Mouse (Mus musculus) G1E (cell line): Measurements from ENCODE around the gene Max. TPM values are rescaled to one million over a fixed set of nuclear protein-coding genes. Genes with fewer than 3 reads are reported as not detected.

Source experiments
- ATAC-seq: 2 replicates; pipeline ENCODE4 v1.8.0; 2016; ENCODE audit warnings: mild to moderate bottlenecking; ENCODE audit not compliant: insufficient number of reproducible peaks, poor library complexity, low FRiP score, severe bottlenecking; ENCODE audit errors: extremely low read depth
- DNase-seq: peaks from one replicate; pipeline ENCODE4 v3.0.0; 2012; ENCODE audit warnings: low spot score
- H3K27me3 ChIP-seq: 2 replicates; pipeline ENCODE4 v1.6.1; 2012; ENCODE audit warnings: mild to moderate bottlenecking, low read length, inconsistent platforms; ENCODE audit not compliant: insufficient read depth
- H3K36me3 ChIP-seq: replicated peaks from 2 replicates; pipeline ENCODE3; 2012; ENCODE audit warnings: mild to moderate bottlenecking, inconsistent platforms
- H3K4me1 ChIP-seq: 2 replicates; pipeline ENCODE4 v1.6.1; 2012; ENCODE audit warnings: low read depth, low read length, inconsistent platforms, mixed read lengths; ENCODE audit not compliant: insufficient read depth
- H3K4me3 ChIP-seq: 2 replicates; pipeline ENCODE4 v1.5.1; 2012; ENCODE audit warnings: low read depth, mild to moderate bottlenecking, inconsistent platforms, low read length, moderate library complexity, mixed read lengths
- H3K9me3 ChIP-seq: replicated peaks from 2 replicates; pipeline ENCODE4 v1.6.1; 2012; ENCODE audit warnings: inconsistent platforms
- CTCF ChIP-seq: IDR thresholded peaks from 2 replicates; pipeline ENCODE4 v1.5.1; 2012; ENCODE audit warnings: low read depth, low read length, inconsistent platforms, mixed read lengths
- GATA1 ChIP-seq: IDR thresholded peaks from 2 replicates; pipeline ENCODE4 v1.6.1; 2012; ENCODE audit warnings: borderline replicate concordance, low read length, inconsistent platforms, mixed read lengths
- GATA2 ChIP-seq: IDR thresholded peaks from 2 replicates; pipeline ENCODE4 v1.6.1; 2012; ENCODE audit warnings: low read depth, low read length, inconsistent platforms, borderline replicate concordance
- POLR2AphosphoS5 ChIP-seq: IDR thresholded peaks from 2 replicates; pipeline ENCODE4 v1.6.1; 2012; ENCODE audit warnings: low read depth, low read length, inconsistent platforms; ENCODE audit not compliant: insufficient replicate concordance
- TAL1 ChIP-seq: conservative IDR thresholded peaks from 2 replicates; pipeline ENCODE4 v1.6.1; 2012; ENCODE audit warnings: low read depth, low read length, inconsistent platforms, mixed read lengths
- polyA plus RNA-seq: library from polyadenylated mRNA; stranded (reverse); fragments of >175 nt; gene quantifications from 2 replicates; pipeline ENCODE4 v1.2.3, GENCODE M21; 2012
- total RNA-seq, 2 experiments: library from RNA; stranded (forward) in 1 of 2; stranded (reverse) in 1 of 2; fragments of 200-1000 nt in 1 of 2; fragments of >200 nt in 1 of 2; fragmentation: Nextera tagmentation in 1 of 2; gene quantifications; 2 replicates each; pipeline ENCODE4 v1.2.3; 2014 to 2017

The Max gene
- total and polyA plus RNA-seq, 3 experiments = 136 to 252 (median 144) TPM

GRCm38 (mm10) chr12:77001312-77001711, 39.3 kb upstream of the Max start:
- TF ChIP-seq POLR2AphosphoS5 = no peak
- TF ChIP-seq TAL1 = no peak
- no peak for TF ChIP-seq GATA1
- no peak for TF ChIP-seq CTCF
- no peak for TF ChIP-seq GATA2
- DNase-seq = no peak

GRCm38 (mm10) chr12:77000705-77001284, 38.8 kb upstream of the Max start:
- H3K4me3 ChIP-seq = no peak overlapping the region
- no peaks in the 10 kb centered on the region for H3K36me3 ChIP-seq
- H3K9me3 ChIP-seq = no peaks in the 10 kb centered on the region
- DNase-seq = peak; percentile 48
- H3K27me3 ChIP-seq = peaks cover 12% of the 10 kb centered on the region
- ATAC-seq = no peak
- TF ChIP-seq POLR2AphosphoS5 (no peak), GATA2 (no peak), TAL1 (no peak), CTCF (no peak), GATA1 (no peak)
- peaks cover 50% of the 10 kb centered on the region for H3K4me1 ChIP-seq

More at GRCm38 (mm10) chr12:77001312-77001711, 39.3 kb upstream of the Max start:
- no peak overlapping the region for H3K4me3 ChIP-seq
- no peaks in the 10 kb centered on the region for H3K9me3 ChIP-seq
- no peak for ATAC-seq
- H3K36me3 ChIP-seq = no peaks in the 10 kb centered on the region
- H3K4me1 ChIP-seq = peaks cover 52% of the 10 kb centered on the region
- H3K27me3 ChIP-seq = peaks cover 8% of the 10 kb centered on the region

GRCm38 (mm10) chr12:77000096-77000704, 38.2 kb upstream of the Max start:
- TF ChIP-seq GATA2 = no peak
- peak; percentile 56; the same call in 1 of the 2 replicates for TF ChIP-seq CTCF
- no peak for TF ChIP-seq POLR2AphosphoS5
- TF ChIP-seq GATA1 = no peak
- TF ChIP-seq TAL1 = no peak
- ATAC-seq (peak; percentile 68), DNase-seq (peak; percentile 78)
- no peak overlapping the region for H3K4me3 ChIP-seq
- peaks cover 13% of the 10 kb centered on the region for H3K27me3 ChIP-seq
- no peaks in the 10 kb centered on the region for H3K36me3 ChIP-seq
- H3K4me1 ChIP-seq = peaks cover 50% of the 10 kb centered on the region
- no peaks in the 10 kb centered on the region for H3K9me3 ChIP-seq

GRCm38 (mm10) chr12:76994766-76995165, 32.8 kb upstream of the Max start:
- DNase-seq (no peak), ATAC-seq (no peak)
- no peaks in the 10 kb centered on the region for H3K9me3 ChIP-seq
- H3K4me3 ChIP-seq = no peak overlapping the region
- H3K36me3 ChIP-seq = no peaks in the 10 kb centered on the region
- H3K4me1 ChIP-seq = peaks cover 11% of the 10 kb centered on the region
- no peak for TF ChIP-seq TAL1
- no peak for TF ChIP-seq GATA1
- no peak for TF ChIP-seq POLR2AphosphoS5
- no peak for TF ChIP-seq GATA2
- TF ChIP-seq CTCF = no peak
- peaks cover 32% of the 10 kb centered on the region for H3K27me3 ChIP-seq

GRCm38 (mm10) chr12:76992891-76993529, 31.0 kb upstream of the Max start:
- Histone ChIP-seq H3K36me3 (no peaks in the 10 kb centered on the region), H3K4me3 (no peak overlapping the region), H3K9me3 (no peaks in the 10 kb centered on the region), H3K4me1 (no peaks in the 10 kb centered on the region), H3K27me3 (peaks cover 42% of the 10 kb centered on the region)
- DNase-seq (no peak), ATAC-seq (no peak)
- TF ChIP-seq GATA2 (no peak), GATA1 (no peak), POLR2AphosphoS5 (no peak), TAL1 (no peak), CTCF (no peak)

- Histone ChIP-seq H3K9me3 (no peaks in the 10 kb centered on the region; the same call in none of the 2 replicates), H3K4me1 (no peaks in the 10 kb centered on the region), H3K36me3 (no peaks in the 10 kb centered on the region), H3K27me3 (peaks cover 56% of the 10 kb centered on the region), H3K4me3 (no peak overlapping the region)
- TF ChIP-seq TAL1 (no peak), GATA1 (no peak), POLR2AphosphoS5 (no peak), GATA2 (no peak), CTCF (no peak)
- no peak for DNase-seq
- no peak for ATAC-seq
Observed at GRCm38 (mm10) chr12:76982818-76983471, 20.9 kb upstream of the Max start.
